Mouse (Mus musculus): ENCODE measurements around the gene Ap3d1. TPM values are rescaled to one million over a fixed set of nuclear protein-coding genes. Genes with fewer than 3 reads are reported as not detected.

Ap3d1 gene
- polyA plus RNA-seq, 1 experiment from 2014 or later: 81.7 TPM

DNA sequence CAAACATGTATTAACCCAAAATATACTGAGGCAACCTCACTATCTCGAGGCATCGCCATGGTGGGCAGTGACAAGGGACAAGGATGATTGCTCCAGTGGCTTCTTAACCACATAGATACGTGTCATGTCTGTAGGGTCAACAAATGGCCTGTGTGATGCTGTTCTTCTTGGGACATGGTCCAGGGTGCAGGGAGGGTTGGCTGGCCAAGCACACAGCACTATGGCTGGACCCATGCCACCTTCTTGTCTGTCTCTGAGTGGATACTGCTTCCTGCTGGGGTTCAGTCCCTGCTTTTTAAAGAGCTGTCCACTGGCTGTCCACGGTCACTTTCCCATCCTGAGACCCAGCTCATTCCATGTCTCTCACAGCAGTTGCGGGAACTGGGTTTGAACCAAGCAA, 35.1 kb upstream of the Ap3d1 start:
- no peak for ATAC-seq (ENCODE audit: insufficient number of reproducible peaks, insufficient read depth, low FRiP score, low read depth)
- peaks cover 87% of the 10 kb centered on the region for H3K36me3 ChIP-seq (ENCODE audit: control insufficient read depth, insufficient read depth, low read length)
- peaks cover 9% of the 10 kb centered on the region for H3K4me1 ChIP-seq (ENCODE audit: control insufficient read depth, insufficient read depth, low read length)
- no peak overlapping the region for H3K9ac ChIP-seq (replicated peaks; ENCODE audit: low read depth, low read length)
- no peaks in the 10 kb centered on the region for H3K9me3 ChIP-seq (ENCODE audit: control insufficient read depth, low read depth, low read length)
- no peak overlapping the region for H3K4me3 ChIP-seq (ENCODE audit: low read depth, low read length)
- no peaks in the 10 kb centered on the region for H3K27me3 ChIP-seq (ENCODE audit: control insufficient read depth, insufficient read depth, low read length)
- H3K4me2 ChIP-seq (replicated peaks; ENCODE audit: low read depth, low read length): no peak overlapping the region
- no peak overlapping the region for H3K27ac ChIP-seq (ENCODE audit: low read length)
- WGBS: 93% methylated on average over 5 of the region's 5 CpGs

GRCm38 (mm10) chr10:80776358-80776869, 34.4 kb upstream of the Ap3d1 start:
- no peak overlapping the region for H3K4me3 ChIP-seq (ENCODE audit: low read depth, low read length)
- no peaks in the 10 kb centered on the region for H3K27me3 ChIP-seq (ENCODE audit: control insufficient read depth, insufficient read depth, low read length)
- peaks cover 9% of the 10 kb centered on the region for H3K4me1 ChIP-seq (ENCODE audit: control insufficient read depth, insufficient read depth, low read length)
- no peak overlapping the region for H3K9ac ChIP-seq (replicated peaks; ENCODE audit: low read depth, low read length)
- peaks cover 87% of the 10 kb centered on the region for H3K36me3 ChIP-seq (ENCODE audit: control insufficient read depth, insufficient read depth, low read length)
- peak; percentile 59; the same call in 1 of the 2 replicates for ATAC-seq (ENCODE audit: insufficient number of reproducible peaks, insufficient read depth, low FRiP score, low read depth)
- H3K27ac ChIP-seq (ENCODE audit: low read length): peak overlapping the region; percentile 41; the same call in 1 of the 2 replicates
- no peak overlapping the region for H3K4me2 ChIP-seq (replicated peaks; ENCODE audit: low read depth, low read length)
- 84% methylated on average over 6 of the region's 6 CpGs for WGBS
- H3K9me3 ChIP-seq (ENCODE audit: control insufficient read depth, low read depth, low read length): no peaks in the 10 kb centered on the region

DNA sequence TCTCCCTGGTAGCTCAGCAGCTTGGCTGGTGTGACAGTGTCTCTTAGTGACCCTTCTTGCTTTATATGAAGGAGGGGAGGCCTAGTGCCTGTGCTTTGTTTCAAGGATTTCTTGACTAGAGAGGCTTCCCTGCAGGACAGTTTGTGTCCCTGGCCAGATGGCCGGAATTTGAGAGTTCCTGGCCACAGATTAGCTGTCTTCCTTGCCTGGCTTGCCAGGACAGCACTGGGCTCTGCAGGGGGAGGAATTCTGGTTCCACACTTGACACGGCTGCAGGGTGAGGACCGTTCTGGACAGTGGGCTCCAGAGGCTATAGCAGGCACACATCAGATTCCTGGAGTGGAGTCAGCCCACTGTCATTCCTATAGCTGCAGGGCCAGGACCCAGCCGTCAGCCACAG, 33.7 kb upstream of the Ap3d1 start:
- Histone ChIP-seq H3K9ac (replicated peaks; ENCODE audit: low read depth, low read length) (no peak overlapping the region), H3K4me2 (replicated peaks; ENCODE audit: low read depth, low read length) (no peak overlapping the region), H3K27ac (ENCODE audit: low read length) (peak overlapping the region; percentile 41; the same call in 1 of the 2 replicates), H3K4me1 (ENCODE audit: control insufficient read depth, insufficient read depth, low read length) (peaks cover 9% of the 10 kb centered on the region), H3K36me3 (ENCODE audit: control insufficient read depth, insufficient read depth, low read length) (peaks cover 89% of the 10 kb centered on the region), H3K4me3 (ENCODE audit: low read depth, low read length) (no peak overlapping the region), H3K9me3 (ENCODE audit: control insufficient read depth, low read depth, low read length) (no peaks in the 10 kb centered on the region), H3K27me3 (ENCODE audit: control insufficient read depth, insufficient read depth, low read length) (no peaks in the 10 kb centered on the region)
- ATAC-seq (ENCODE audit: insufficient number of reproducible peaks, insufficient read depth, low FRiP score, low read depth): no peak
- WGBS: 92% methylated on average over 4 of the region's 4 CpGs

GRCm38 (mm10) chr10:80774981-80775380, 32.9 kb upstream of the Ap3d1 start:
- H3K9ac ChIP-seq (replicated peaks; ENCODE audit: low read depth, low read length): no peak overlapping the region
- peaks cover 9% of the 10 kb centered on the region for H3K4me1 ChIP-seq (ENCODE audit: control insufficient read depth, insufficient read depth, low read length)
- H3K4me2 ChIP-seq (replicated peaks; ENCODE audit: low read depth, low read length): no peak overlapping the region
- H3K27me3 ChIP-seq (ENCODE audit: control insufficient read depth, insufficient read depth, low read length): no peaks in the 10 kb centered on the region
- peaks cover 88% of the 10 kb centered on the region for H3K36me3 ChIP-seq (ENCODE audit: control insufficient read depth, insufficient read depth, low read length)
- 91% methylated on average over 4 of the region's 4 CpGs for WGBS
- H3K27ac ChIP-seq (ENCODE audit: low read length): no peak overlapping the region
- H3K4me3 ChIP-seq (ENCODE audit: low read depth, low read length): no peak overlapping the region
- no peaks in the 10 kb centered on the region for H3K9me3 ChIP-seq (ENCODE audit: control insufficient read depth, low read depth, low read length)
- ATAC-seq (ENCODE audit: insufficient number of reproducible peaks, insufficient read depth, low FRiP score, low read depth): no peak

- Histone ChIP-seq H3K27me3 (ENCODE audit: control insufficient read depth, insufficient read depth, low read length) (no peaks in the 10 kb centered on the region), H3K4me1 (ENCODE audit: control insufficient read depth, insufficient read depth, low read length) (peaks cover 9% of the 10 kb centered on the region), H3K36me3 (ENCODE audit: control insufficient read depth, insufficient read depth, low read length) (peaks cover 88% of the 10 kb centered on the region), H3K9me3 (ENCODE audit: control insufficient read depth, low read depth, low read length) (no peaks in the 10 kb centered on the region), H3K4me2 (replicated peaks; ENCODE audit: low read depth, low read length) (no peak overlapping the region), H3K27ac (ENCODE audit: low read length) (peak overlapping the region; percentile 80; the same call in 1 of the 2 replicates), H3K9ac (replicated peaks; ENCODE audit: low read depth, low read length) (no peak overlapping the region), H3K4me3 (ENCODE audit: low read depth, low read length) (no peak overlapping the region)
- WGBS: 53% methylated on average over 2 of the region's 2 CpGs
- peak; percentile 86; the same call in 1 of the 2 replicates for ATAC-seq (ENCODE audit: insufficient number of reproducible peaks, insufficient read depth, low FRiP score, low read depth)
Measured at GRCm38 (mm10) chr10:80774549-80774948, 32.5 kb upstream of the Ap3d1 start.

DNA sequence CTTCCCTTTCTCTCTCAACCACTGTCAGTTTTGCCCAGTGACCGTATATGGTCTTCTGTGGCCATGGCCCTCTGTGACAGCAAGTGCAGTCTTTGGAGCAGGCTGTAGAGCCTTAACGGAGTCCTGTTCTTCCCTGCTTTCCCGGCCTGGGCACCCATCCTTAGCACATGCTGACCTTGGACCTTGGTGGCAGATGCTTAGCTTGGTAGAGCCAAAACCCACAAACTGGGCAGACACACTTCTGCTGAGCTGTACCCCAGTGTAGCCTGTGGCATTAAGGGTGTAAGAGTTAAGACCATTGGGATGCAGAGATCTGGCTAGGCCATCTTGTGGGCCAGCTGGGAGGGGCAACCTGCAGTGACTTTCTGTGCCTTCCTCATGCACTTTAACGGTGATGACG, 31.8 kb upstream of the Ap3d1 start:
- no peaks in the 10 kb centered on the region for H3K9me3 ChIP-seq (ENCODE audit: control insufficient read depth, low read depth, low read length)
- no peaks in the 10 kb centered on the region for H3K27me3 ChIP-seq (ENCODE audit: control insufficient read depth, insufficient read depth, low read length)
- no peak overlapping the region for H3K4me2 ChIP-seq (replicated peaks; ENCODE audit: low read depth, low read length)
- peaks cover 87% of the 10 kb centered on the region for H3K36me3 ChIP-seq (ENCODE audit: control insufficient read depth, insufficient read depth, low read length)
- H3K27ac ChIP-seq (ENCODE audit: low read length): peak overlapping the region; percentile 80; the same call in 1 of the 2 replicates
- WGBS: 82% methylated on average over 5 of the region's 5 CpGs
- ATAC-seq (ENCODE audit: insufficient number of reproducible peaks, insufficient read depth, low FRiP score, low read depth): no peak
- peaks cover 9% of the 10 kb centered on the region for H3K4me1 ChIP-seq (ENCODE audit: control insufficient read depth, insufficient read depth, low read length)
- H3K9ac ChIP-seq (replicated peaks; ENCODE audit: low read depth, low read length): no peak overlapping the region
- no peak overlapping the region for H3K4me3 ChIP-seq (ENCODE audit: low read depth, low read length)

GRCm38 (mm10) chr10:80768365-80768764, 26.3 kb upstream of the Ap3d1 start:
- peaks cover 80% of the 10 kb centered on the region for H3K36me3 ChIP-seq (ENCODE audit: control insufficient read depth, insufficient read depth, low read length)
- WGBS: 89% methylated on average over 6 of the region's 6 CpGs
- H3K9ac ChIP-seq (replicated peaks; ENCODE audit: low read depth, low read length): no peak overlapping the region
- no peak overlapping the region for H3K4me2 ChIP-seq (replicated peaks; ENCODE audit: low read depth, low read length)
- H3K27ac ChIP-seq (ENCODE audit: low read length): no peak overlapping the region
- no peak overlapping the region for H3K4me3 ChIP-seq (ENCODE audit: low read depth, low read length)
- H3K4me1 ChIP-seq (ENCODE audit: control insufficient read depth, insufficient read depth, low read length): no peaks in the 10 kb centered on the region
- H3K27me3 ChIP-seq (ENCODE audit: control insufficient read depth, insufficient read depth, low read length): no peaks in the 10 kb centered on the region
- ATAC-seq (ENCODE audit: insufficient number of reproducible peaks, insufficient read depth, low FRiP score, low read depth): no peak
- H3K9me3 ChIP-seq (ENCODE audit: control insufficient read depth, low read depth, low read length): no peaks in the 10 kb centered on the region

- Histone ChIP-seq H3K9ac (replicated peaks; ENCODE audit: low read depth, low read length) (no peak overlapping the region), H3K4me2 (replicated peaks; ENCODE audit: low read depth, low read length) (no peak overlapping the region), H3K4me1 (ENCODE audit: control insufficient read depth, insufficient read depth, low read length) (no peaks in the 10 kb centered on the region), H3K9me3 (ENCODE audit: control insufficient read depth, low read depth, low read length) (no peaks in the 10 kb centered on the region), H3K27me3 (ENCODE audit: control insufficient read depth, insufficient read depth, low read length) (no peaks in the 10 kb centered on the region), H3K27ac (ENCODE audit: low read length) (no peak overlapping the region; the same call in 1 of the 2 replicates), H3K4me3 (ENCODE audit: low read depth, low read length) (no peak overlapping the region), H3K36me3 (ENCODE audit: control insufficient read depth, insufficient read depth, low read length) (peaks cover 60% of the 10 kb centered on the region)
- peak; percentile 69 for ATAC-seq (ENCODE audit: insufficient number of reproducible peaks, insufficient read depth, low FRiP score, low read depth)
- WGBS: 54% methylated on average over 10 of the region's 10 CpGs
Measured at GRCm38 (mm10) chr10:80766161-80766815, 24.2 kb upstream of the Ap3d1 start.
